Mouse (Mus musculus) megakaryocyte, embryonic 14.5 days (primary cell): Measurements from ENCODE around the gene Mt4. TPM values are rescaled to one million over a fixed set of nuclear protein-coding genes. Genes with fewer than 3 reads are reported as not detected.
"Not testable (repeated sequence)": the region's sequence is repeated elsewhere in the genome, so short reads cannot be mapped to it uniquely, and the experiment has no call there.

ENCODE experiments used
- H3K27me3 ChIP-seq: replicated peaks from 2 replicates; pipeline ENCODE3; 2012; ENCODE audit warnings: inconsistent platforms
- H3K36me3 ChIP-seq: replicated peaks from 2 replicates; pipeline ENCODE3; 2012; ENCODE audit warnings: low read length, inconsistent platforms, mixed read lengths
- H3K4me1 ChIP-seq: 2 replicates; pipeline ENCODE4 v1.6.1; 2012; ENCODE audit warnings: inconsistent platforms
- H3K4me3 ChIP-seq: replicated peaks from 2 replicates; pipeline ENCODE3; 2012; ENCODE audit warnings: moderate library complexity, mild to moderate bottlenecking, inconsistent platforms
- H3K9me3 ChIP-seq: 2 replicates; pipeline ENCODE4 v1.6.1; 2012; ENCODE audit warnings: inconsistent platforms
- FLI1 ChIP-seq: IDR thresholded peaks from 2 replicates; pipeline ENCODE4 v1.6.1; 2012; ENCODE audit warnings: low read length, inconsistent platforms, mixed read lengths
- GATA1 ChIP-seq: IDR thresholded peaks from 3 replicates; pipeline ENCODE4 v1.6.1; 2012; ENCODE audit warnings: mixed read lengths, low read length, inconsistent platforms, borderline replicate concordance
- polyA plus RNA-seq: library from polyadenylated mRNA; stranded (reverse); fragments of >175 nt; gene quantifications from 2 replicates; pipeline ENCODE4 v1.2.3, GENCODE M21; 2012; ENCODE audit warnings: low replicate concordance; ENCODE audit not compliant: insufficient read depth

The Mt4 gene
- polyA plus RNA-seq, 1 experiment = not detected

DNA sequence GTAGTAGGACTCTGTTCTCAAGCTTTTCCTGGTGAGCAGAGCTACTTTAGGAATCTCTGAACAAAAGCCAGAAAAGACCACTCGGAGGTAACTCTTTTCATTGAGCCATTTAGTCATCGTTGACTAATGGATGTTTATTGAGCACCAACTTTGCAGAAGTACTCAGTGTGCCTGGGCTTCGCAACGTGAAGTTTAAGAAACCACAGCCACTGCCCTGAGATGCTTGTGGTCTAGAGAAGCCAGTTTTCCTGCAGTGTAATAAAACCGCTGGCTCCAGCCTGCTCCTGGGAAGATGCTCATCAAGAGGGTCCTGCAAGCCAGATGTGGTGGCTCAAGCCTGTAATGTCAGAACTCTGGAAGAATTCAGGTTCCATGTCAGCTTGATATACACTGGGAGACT is 4.9 kb upstream of the Mt4 start:
- Histone ChIP-seq H3K4me3 (no peak overlapping the region), H3K27me3 (peaks cover 51% of the 10 kb centered on the region), H3K9me3 (peaks cover 4% of the 10 kb centered on the region), H3K4me1 (peaks cover 12% of the 10 kb centered on the region), H3K36me3 (no peaks in the 10 kb centered on the region)
- no peak for TF ChIP-seq FLI1

DNA sequence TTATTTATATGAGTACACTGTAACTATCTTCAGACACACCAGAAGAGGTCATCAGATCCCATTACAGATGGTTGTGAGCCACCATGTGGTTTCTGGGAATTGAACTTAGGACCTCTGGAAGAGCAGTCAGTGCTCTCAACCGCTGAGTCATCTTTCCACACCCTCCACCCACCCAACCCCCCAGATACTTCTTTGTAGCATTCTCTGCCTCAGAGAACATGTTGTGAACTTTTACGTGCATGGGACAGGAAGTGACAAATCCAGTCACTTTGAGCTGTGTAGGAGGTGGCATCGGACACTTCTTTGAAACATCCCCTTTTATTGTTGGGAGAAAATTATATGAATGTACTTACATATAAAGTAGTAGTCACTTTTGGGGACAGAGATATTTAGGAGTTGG is 2.4 kb upstream of the Mt4 start:
- Histone ChIP-seq H3K27me3 (peaks cover 60% of the 10 kb centered on the region), H3K4me1 (peaks cover 23% of the 10 kb centered on the region)
- H3K36me3 ChIP-seq, H3K9me3 ChIP-seq, H3K4me3 ChIP-seq: not testable (repeated sequence)

DNA sequence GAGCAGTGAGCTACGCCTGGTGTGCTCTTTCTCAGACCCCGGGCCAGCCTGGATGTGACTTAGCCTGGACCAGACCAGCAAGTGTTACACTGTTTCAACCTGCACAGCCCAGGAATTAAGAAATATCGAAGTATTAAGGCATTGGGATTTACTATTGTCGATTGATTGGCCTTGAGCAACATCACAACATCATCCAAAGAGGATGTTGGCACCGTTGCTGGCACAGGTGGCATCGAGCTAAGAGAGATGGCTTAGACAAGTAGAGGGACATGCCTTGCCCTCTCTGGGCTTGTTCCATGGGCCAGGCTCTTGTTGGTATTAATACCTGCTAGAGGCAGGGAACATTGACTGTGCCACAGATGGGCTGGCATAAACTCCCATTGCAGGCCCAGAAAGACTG is 1.4 kb upstream of the Mt4 start:
- H3K4me3 ChIP-seq = no peak overlapping the region
- TF ChIP-seq FLI1 (no peak), GATA1 (no peak)
- peaks cover 23% of the 10 kb centered on the region for H3K4me1 ChIP-seq
- H3K9me3 ChIP-seq = peaks cover 4% of the 10 kb centered on the region
- no peaks in the 10 kb centered on the region for H3K36me3 ChIP-seq
- peaks cover 62% of the 10 kb centered on the region for H3K27me3 ChIP-seq

DNA sequence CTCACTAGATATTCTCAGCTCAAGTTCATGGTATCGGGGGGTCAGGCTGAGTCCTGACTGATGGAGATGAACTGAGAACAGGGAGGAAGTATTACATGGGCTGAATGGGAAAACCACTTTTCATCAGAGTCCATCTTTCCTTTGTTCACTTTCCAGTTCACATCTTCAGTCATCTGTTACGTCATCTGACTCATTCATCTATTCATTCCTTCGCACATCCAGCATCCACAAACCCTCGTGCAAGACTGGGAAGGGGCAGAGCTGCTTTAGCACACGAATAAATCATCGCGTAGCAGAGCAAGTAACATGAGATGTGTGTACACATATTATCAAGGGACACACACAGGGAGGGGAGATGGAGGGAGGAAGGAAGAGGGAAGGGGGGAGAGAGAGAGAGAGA is 805 bp upstream of the Mt4 start:
- Histone ChIP-seq H3K9me3 (peaks cover 4% of the 10 kb centered on the region), H3K4me1 (peaks cover 23% of the 10 kb centered on the region), H3K36me3 (no peaks in the 10 kb centered on the region), H3K27me3 (peaks cover 59% of the 10 kb centered on the region), H3K4me3 (no peak overlapping the region)
- TF ChIP-seq GATA1 (no peak), FLI1 (no peak)

DNA sequence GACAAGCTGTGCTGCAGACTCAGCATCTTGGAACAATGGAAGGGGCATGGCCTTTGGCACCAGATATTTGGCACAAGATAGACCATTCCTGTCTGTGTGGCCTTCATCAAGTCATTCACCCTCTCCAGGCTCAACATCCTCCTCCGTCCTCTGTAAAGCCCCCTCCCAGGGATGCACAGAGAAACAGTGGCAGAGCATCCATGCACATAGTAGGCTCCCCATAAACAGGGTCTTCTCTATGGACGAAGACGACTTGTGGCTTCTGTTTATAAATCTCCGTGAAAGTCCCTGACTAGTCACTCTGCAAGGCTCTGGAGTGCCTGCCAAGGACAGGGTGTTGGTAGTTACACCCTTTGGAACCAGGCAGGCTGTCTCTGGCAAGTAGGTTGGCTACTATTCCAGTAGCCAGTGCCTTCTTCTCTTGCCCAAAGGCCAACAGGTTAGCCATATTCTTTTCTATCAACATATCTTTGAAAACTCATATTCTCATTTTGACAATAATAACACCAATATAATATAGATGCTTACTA is 3.3 kb downstream of the Mt4 start:
- TF ChIP-seq GATA1 = no peak
- TF ChIP-seq FLI1 = no peak
- H3K27me3 ChIP-seq = peaks cover 68% of the 10 kb centered on the region
- peaks cover 18% of the 10 kb centered on the region for H3K4me1 ChIP-seq
- H3K4me3 ChIP-seq = no peak overlapping the region
- H3K9me3 ChIP-seq = peaks cover 9% of the 10 kb centered on the region
- H3K36me3 ChIP-seq = no peaks in the 10 kb centered on the region

DNA sequence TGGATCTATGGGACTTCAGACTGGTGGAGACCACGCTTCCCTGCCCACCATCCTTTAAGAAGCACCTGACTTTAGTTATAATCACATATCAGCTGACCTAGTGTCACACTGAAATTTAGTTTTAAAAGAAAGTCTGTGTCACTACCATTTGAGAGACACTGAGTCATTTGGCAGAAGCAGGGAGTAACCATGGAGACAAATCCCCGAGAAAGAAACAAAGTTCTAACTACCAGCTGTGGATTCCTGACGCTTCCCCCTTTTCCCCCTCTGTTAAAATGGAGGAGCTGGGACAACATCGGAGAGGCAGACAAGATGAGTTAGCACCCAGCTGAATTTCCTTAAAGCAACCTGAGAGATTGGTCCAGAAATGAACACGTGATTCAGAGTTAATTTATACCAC is 11.2 kb downstream of the Mt4 start:
- peaks cover 27% of the 10 kb centered on the region for H3K4me1 ChIP-seq
- H3K4me3 ChIP-seq = no peak overlapping the region
- TF ChIP-seq FLI1 (no peak), GATA1 (no peak)
- no peaks in the 10 kb centered on the region for H3K36me3 ChIP-seq
- H3K27me3 ChIP-seq = peaks cover 52% of the 10 kb centered on the region
- H3K9me3 ChIP-seq = no peaks in the 10 kb centered on the region

DNA sequence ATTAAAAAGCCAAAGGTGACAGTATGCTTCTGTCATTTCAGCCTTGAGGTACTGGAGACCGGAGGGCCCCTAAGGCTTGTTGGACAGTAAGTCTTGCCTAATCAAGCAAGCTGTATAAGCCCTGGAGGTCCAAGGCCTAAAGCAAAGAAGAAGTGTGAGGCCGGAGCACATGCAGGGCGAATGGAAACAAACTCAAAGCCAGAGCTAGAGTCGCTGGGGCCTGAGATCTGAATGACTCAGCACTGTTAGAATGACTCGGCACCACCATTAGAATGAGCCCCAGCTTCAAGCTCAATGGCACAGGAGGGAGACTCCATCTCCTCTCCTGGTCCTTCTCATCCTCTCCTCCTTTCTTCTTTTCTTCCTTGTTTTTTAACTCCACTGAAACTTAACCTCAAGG is 13.9 kb downstream of the Mt4 start:
- Histone ChIP-seq H3K9me3 (no peaks in the 10 kb centered on the region), H3K4me1 (peaks cover 37% of the 10 kb centered on the region), H3K27me3 (peaks cover 53% of the 10 kb centered on the region), H3K4me3 (no peak overlapping the region), H3K36me3 (no peaks in the 10 kb centered on the region)
- TF ChIP-seq GATA1 (no peak), FLI1 (no peak)

DNA sequence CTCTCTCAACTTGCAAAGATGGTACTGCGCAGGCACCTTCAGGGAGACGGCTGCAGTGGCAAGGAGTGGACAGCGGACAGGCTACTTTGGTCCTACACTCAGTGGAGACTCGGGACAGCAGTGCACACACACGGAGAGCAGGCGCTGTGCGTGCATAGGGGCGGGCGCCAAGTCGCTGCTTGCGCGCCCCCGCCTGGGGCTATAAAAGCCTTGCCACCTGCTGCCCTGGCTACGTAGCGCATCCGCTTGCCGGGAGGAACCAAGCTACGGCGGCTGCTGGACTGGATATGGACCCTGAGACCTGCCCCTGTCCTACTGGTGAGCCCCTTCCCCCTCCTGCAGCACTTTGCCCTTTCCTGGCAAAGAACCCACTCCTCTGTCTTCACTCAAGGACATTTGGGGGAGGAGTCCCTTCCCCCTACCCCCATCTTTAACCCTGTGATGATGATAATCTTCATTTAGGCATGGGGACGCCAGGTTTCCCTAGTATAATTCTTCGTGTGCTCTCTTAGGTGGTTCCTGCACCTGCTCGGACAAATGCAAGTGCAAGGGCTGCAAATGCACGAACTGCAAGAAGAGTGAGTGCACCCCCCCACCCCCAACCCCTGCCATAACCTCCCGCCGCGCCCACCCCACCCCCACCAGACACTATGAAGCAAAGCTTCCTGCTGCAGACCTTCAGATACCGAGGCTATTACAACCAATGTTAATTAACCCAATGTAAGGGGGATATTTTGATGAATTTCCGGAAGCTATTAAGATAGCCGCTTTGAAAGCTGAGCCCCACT is 15.7 kb downstream of the Mt4 start, which contains the start of gene Mt3:
Mt3 (plus strand) TSS at position 95 of the 788 bp plus-strand sequence.
- Histone ChIP-seq H3K27me3 (peaks cover 55% of the 10 kb centered on the region), H3K4me1 (peaks cover 37% of the 10 kb centered on the region), H3K4me3 (peak within 1 kb of the TSS; percentile 89), H3K9me3 (no peaks in the 10 kb centered on the region), H3K36me3 (no peaks in the 10 kb centered on the region)
- TF ChIP-seq FLI1 (no peak), GATA1 (no peak)

DNA sequence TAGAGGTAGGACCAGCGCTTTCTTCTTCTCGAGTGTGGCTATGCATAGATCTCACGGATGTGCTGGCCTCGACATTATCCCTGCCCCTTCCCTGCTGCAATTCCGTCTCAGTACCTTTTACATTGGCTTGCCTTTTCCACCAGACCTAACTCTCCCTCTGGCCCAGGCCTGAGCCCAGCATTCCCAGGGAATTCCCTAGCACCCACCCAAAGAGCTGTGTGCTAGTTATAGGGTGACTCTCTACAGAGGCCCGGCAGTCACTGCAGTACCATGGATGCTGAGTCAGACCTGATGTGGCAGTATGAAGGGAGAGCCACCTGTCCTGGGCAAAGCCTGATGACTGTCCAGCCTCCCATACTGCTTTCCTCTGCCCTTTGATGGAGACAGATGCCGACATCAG is 16.5 kb downstream of the Mt4 start:
- H3K4me1 ChIP-seq = peaks cover 34% of the 10 kb centered on the region
- no peaks in the 10 kb centered on the region for H3K9me3 ChIP-seq
- peak overlapping the region; percentile 71 for H3K4me3 ChIP-seq
- H3K36me3 ChIP-seq = no peaks in the 10 kb centered on the region
- peaks cover 56% of the 10 kb centered on the region for H3K27me3 ChIP-seq
- no peak for TF ChIP-seq FLI1
- TF ChIP-seq GATA1 = no peak

DNA sequence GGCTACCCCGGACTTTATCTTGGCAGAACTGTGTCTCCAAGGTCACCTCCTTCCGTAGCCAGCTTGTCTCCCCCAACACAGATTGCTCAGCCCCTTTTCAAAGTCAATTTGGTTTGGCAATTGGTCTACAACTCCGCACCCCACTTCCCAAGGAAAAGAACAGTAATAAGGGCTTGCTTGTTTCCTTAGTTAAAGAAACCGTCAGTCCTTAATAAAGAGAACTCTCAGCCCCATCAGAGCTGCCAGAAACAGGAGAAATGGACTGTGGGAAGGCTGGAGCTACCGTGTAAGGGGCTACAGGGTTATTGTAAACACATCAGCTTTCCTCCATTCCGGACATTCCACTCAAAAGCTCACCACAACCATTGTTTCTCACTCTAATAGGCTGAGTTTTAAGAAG is 17.5 kb downstream of the Mt4 start:
- Histone ChIP-seq H3K9me3 (no peaks in the 10 kb centered on the region), H3K4me3 (no peak overlapping the region), H3K27me3 (peaks cover 57% of the 10 kb centered on the region), H3K36me3 (no peaks in the 10 kb centered on the region), H3K4me1 (peaks cover 34% of the 10 kb centered on the region)
- TF ChIP-seq GATA1 (no peak), FLI1 (no peak)
